Mouse (Mus musculus) liver, adult 2 months (tissue): ENCODE results near the gene Nelfa.

Experiments used
- CTCF ChIP-seq: fragments of 200-500 bp; IDR thresholded peaks from 2 replicates; pipeline ENCODE4 v1.5.1; 2011; ENCODE audit warnings: low read depth, low read length, control low read depth
- POLR2A ChIP-seq: fragments of 200-500 bp; IDR thresholded peaks from 2 replicates; pipeline ENCODE4 v1.6.1; 2011; ENCODE audit warnings: low read length, control low read depth; ENCODE audit not compliant: insufficient read depth; ENCODE audit errors: extremely low read depth

GRCm38 (mm10) chr5:33974736-33975135 is 38.5 kb upstream of the Nelfa start:
- TF ChIP-seq CTCF (no peak), POLR2A (no peak)
